15 mouse cellular contexts compared by ENCODE assay signal in the genomic region with DNA sequence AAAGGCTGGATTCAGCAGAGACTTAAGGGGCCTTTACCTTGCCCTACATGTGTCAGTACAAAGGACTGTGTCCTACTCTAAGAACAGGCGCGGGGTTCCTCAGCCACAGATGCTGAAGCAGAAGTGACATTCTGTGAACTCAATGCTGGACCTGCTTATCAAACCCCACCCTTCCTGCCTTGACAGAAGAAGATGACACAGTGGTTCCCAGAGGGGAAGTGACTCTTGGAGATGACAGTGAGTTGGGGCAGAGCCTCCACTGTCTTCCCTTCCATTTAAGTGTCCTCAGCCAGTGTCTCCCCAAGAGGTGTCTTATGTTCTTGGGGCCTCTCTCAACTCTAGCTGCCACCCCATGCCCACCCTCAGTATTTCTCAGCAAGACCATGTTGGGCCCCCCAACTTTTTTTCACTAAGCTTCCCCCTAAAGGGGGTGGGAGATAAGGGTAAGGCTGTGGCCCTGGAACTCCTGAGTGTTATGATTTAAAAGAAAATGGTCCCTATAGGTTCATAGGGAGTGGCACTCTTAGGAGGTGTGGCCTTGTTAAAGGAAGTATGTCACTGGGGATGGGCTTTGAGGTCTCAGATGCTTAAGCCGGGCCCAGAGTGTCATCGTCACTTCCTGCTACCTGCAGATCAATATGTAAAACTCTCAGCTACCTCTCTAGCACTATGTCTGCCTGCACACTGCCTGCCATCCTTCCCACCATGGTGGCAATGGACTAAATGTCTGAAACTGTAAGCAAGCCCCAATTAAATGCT. TPM values are rescaled to one million over a fixed set of nuclear protein-coding genes. Genes with fewer than 3 reads are reported as not detected.
DNase-seq lines count a peak whose midpoint lies in the region; ATAC-seq and TF ChIP-seq lines count a peak whose summit lies in the region.
"Had no signal": no experiment of that assay in that cellular context is flagged by ENCODE, and none has a peak within 500 bp of the region (broad histone marks: within the 10 kb centered on the region; RNA-seq: fewer than 3 reads in every experiment).

No protein-coding gene starts in this region.

- H3K9ac ChIP-seq in liver, postnatal 0 days (replicated peaks): no peak overlapping the region
- H3K9ac ChIP-seq: embryonic facial prominence, embryonic 15.5 days; hindbrain, embryonic 14.5 days had no signal

- no peak overlapping the region for H3K4me2 ChIP-seq in liver, postnatal 0 days (ENCODE audit: low read depth, low read length)
- H3K4me2 ChIP-seq: embryonic facial prominence, embryonic 15.5 days; hindbrain, embryonic 14.5 days had no signal

- DNase-seq in lung, postnatal 25 days (ENCODE audit: low spot score): peak; percentile 73
- DNase-seq in lung, adult 2 months: no peak
- peak; percentile 47 for DNase-seq in c-Kit-positive CD71-negative TER-119-negative erythroid progenitor cells, embryonic 14.5 days (ENCODE audit: low read depth)
- peak; percentile 33 for DNase-seq in liver, postnatal 0 days
- peak; percentile 47 for DNase-seq in thymus, postnatal 14 days
- DNase-seq in urinary bladder, postnatal 14 days (ENCODE audit: low spot score): no peak
- no peak for DNase-seq in layer of hippocampus, postnatal 36 days
- DNase-seq in layer of hippocampus, adult 2 months (ENCODE audit: low spot score in 2 of 2): no peak
- DNase-seq: cerebellum, postnatal 14 days; left cerebral cortex, postnatal 4 days had no signal

- WGBS in lung, adult 2 months: 62% methylated on average over 4 of the region's 4 CpGs
- WGBS in liver, postnatal 0 days (ENCODE audit: insufficient replicate concordance): 53% methylated on average over 4 of the region's 4 CpGs

- no peak for TF ChIP-seq POLR2A in lung, adult 2 months (IDR thresholded peaks at IDR 0.05; ENCODE audit: borderline replicate concordance, extremely low read depth, low read depth, low read length)

- no peak for TF ChIP-seq EP300 in liver, postnatal 0 days (IDR thresholded peaks at IDR 0.05; ENCODE audit: low read depth)

- no peak overlapping the region for H3K4me3 ChIP-seq in lung, adult 2 months (replicated peaks; ENCODE audit: extremely low read depth, low read depth, low read length)
- no peak overlapping the region for H3K4me3 ChIP-seq in liver, postnatal 0 days (ENCODE audit: low read depth, low read length)
- H3K4me3 ChIP-seq in layer of hippocampus, adult 2 months: no peak overlapping the region
- H3K4me3 ChIP-seq: embryonic facial prominence, embryonic 15.5 days; heart, embryonic 10.5 days; midbrain, embryonic 10.5 days had no signal

- H3K36me3 ChIP-seq in liver, postnatal 0 days (replicated peaks; ENCODE audit: insufficient read depth, low read length): no peaks in the 10 kb centered on the region
- H3K36me3 ChIP-seq: embryonic facial prominence, embryonic 15.5 days; heart, embryonic 10.5 days; midbrain, embryonic 10.5 days had no signal

- ATAC-seq in liver, postnatal 0 days: peak; percentile 59

- H3K4me1 ChIP-seq in lung, adult 2 months (ENCODE audit: control insufficient read depth, insufficient read depth, low read length): peaks cover 25% of the 10 kb centered on the region
- peaks cover 38% of the 10 kb centered on the region for H3K4me1 ChIP-seq in liver, postnatal 0 days (ENCODE audit: insufficient read depth)

- no peaks in the 10 kb centered on the region for H3K9me3 ChIP-seq in liver, postnatal 0 days (ENCODE audit: low read length)
- H3K9me3 ChIP-seq: embryonic facial prominence, embryonic 15.5 days; heart, embryonic 10.5 days; midbrain, embryonic 10.5 days had no signal

- TF ChIP-seq CTCF in lung, adult 2 months (IDR thresholded peaks at IDR 0.05; ENCODE audit: insufficient read depth, low read length): no peak
- no peak for TF ChIP-seq CTCF in liver, postnatal 0 days (IDR thresholded peaks at IDR 0.05; ENCODE audit: low read depth)
- no peak for TF ChIP-seq CTCF in layer of hippocampus, adult 2 months (conservative IDR thresholded peaks at IDR 0.05)

- H3K27ac ChIP-seq in liver, postnatal 0 days (ENCODE audit: low read depth): peak overlapping the region; percentile 70
- H3K27ac ChIP-seq in layer of hippocampus, adult 2 months: no peak overlapping the region
- H3K27ac ChIP-seq: embryonic facial prominence, embryonic 15.5 days; heart, embryonic 10.5 days; hindbrain, embryonic 14.5 days; kidney, postnatal 0 days; midbrain, embryonic 10.5 days had no signal

- no peaks in the 10 kb centered on the region for H3K27me3 ChIP-seq in liver, postnatal 0 days (ENCODE audit: insufficient read depth, low read length)
- H3K27me3 ChIP-seq: embryonic facial prominence, embryonic 15.5 days had no signal

RNA-seq across cellular contexts. Expression of a gene that starts 25.2 kb away (rescaled TPM):
- polyA plus RNA-seq in lung, adult 2 months (2012; rRNA removed): 188 and 222 TPM in 2 replicates
- 18.6 and 20.8 TPM in 2 replicates for polyA plus RNA-seq in liver, postnatal 0 days (2015; fragmentation: Nextera tagmentation; extraction: Ambion mirVana)
- 10 to 100 TPM; 59.3 to 61.3 TPM for total RNA-seq in layer of hippocampus, postnatal 36 days (2021)
- 10 to 100 TPM; 54.3 to 64.6 TPM for total RNA-seq in layer of hippocampus, adult 2 months (2021)

Comparison
In these comparisons a context has a peak if more than half of its experiments do, and no peak if none do; other contexts are left out.
1. DNase-seq: peak in lung, postnatal 25 days (single experiment), c-Kit-positive CD71-negative TER-119-negative erythroid progenitor cells, embryonic 14.5 days (single experiment), liver, postnatal 0 days (single experiment) and thymus, postnatal 14 days (single experiment); none in lung, adult 2 months (single experiment), urinary bladder, postnatal 14 days (single experiment), layer of hippocampus, postnatal 36 days (0 of 2) and layer of hippocampus, adult 2 months (0 of 2).